Mouse (Mus musculus) CH12.LX (cell line): ENCODE measurements at regions not wholly inside any gene's neighbourhood (a gene's known extent, or its start where the extent isn't known, plus 50 kb on each side); places are given as distances from the start of the nearest gene placed in this dataset.

Experiments used
- CTCF ChIP-seq, 2 experiments: IDR thresholded peaks in 1 of 2; conservative IDR thresholded peaks in 1 of 2; 2 replicates each; pipeline ENCODE4 v1.5.1; 2011 to 2012; ENCODE audit warnings: low read depth in 2 of 2, low read length in 2 of 2, improper control_type of control experiment in 1 of 2, inconsistent platforms in 1 of 2, mild to moderate bottlenecking in 1 of 2, moderate library complexity in 1 of 2
- EP300 ChIP-seq: IDR thresholded peaks from 2 replicates; pipeline ENCODE4 v1.6.1; 2011; ENCODE audit warnings: low read length, improper control_type of control experiment
- MAX ChIP-seq: IDR thresholded peaks from 2 replicates; pipeline ENCODE4 v1.6.1; 2011; ENCODE audit warnings: low read length, improper control_type of control experiment
- POLR2A ChIP-seq: IDR thresholded peaks from 2 replicates; pipeline ENCODE4 v1.6.1; 2011; ENCODE audit warnings: low read depth, mild to moderate bottlenecking, improper control_type of control experiment, low read length
- RAD21 ChIP-seq: IDR thresholded peaks from 2 replicates; pipeline ENCODE4 v1.6.1; 2011; ENCODE audit warnings: low read depth, mild to moderate bottlenecking, low read length, improper control_type of control experiment, moderate library complexity
- SIN3A ChIP-seq: IDR thresholded peaks from 2 replicates; pipeline ENCODE4 v1.6.1; 2012; ENCODE audit warnings: low read length, improper control_type of control experiment, inconsistent platforms
- SMC3 ChIP-seq: IDR thresholded peaks from 2 replicates; pipeline ENCODE4 v1.6.1; 2011; ENCODE audit warnings: low read depth, low read length, improper control_type of control experiment
- TCF12 ChIP-seq: IDR thresholded peaks from 2 replicates; pipeline ENCODE4 v1.6.1; 2014; ENCODE audit warnings: low read depth, mild to moderate bottlenecking, inconsistent platforms, low read length, improper control_type of control experiment
- ZC3H11A ChIP-seq: IDR thresholded peaks from 2 replicates; pipeline ENCODE4 v1.6.1; 2012; ENCODE audit warnings: low read depth, mild to moderate bottlenecking, inconsistent platforms, low read length, improper control_type of control experiment

DNA sequence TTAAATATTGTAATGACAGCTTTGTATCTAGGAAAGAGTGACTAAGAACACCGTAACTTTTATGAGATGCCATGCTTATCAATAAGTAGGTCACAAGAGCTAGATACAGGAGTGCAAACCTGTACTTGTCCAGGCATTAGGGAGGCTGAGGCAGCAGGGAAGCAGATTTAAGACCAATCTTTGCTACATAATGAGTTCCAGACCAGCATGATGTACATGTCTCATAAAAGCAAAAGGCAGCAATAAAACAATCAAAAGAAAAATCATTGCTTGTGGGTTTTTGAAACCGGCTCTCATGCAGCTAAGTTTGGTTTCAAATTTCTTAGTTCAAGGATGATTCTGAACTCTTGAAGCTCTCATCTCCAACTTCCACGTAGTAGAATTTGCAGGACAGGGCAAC, 229.7 kb downstream of the Plod2 start:
- TF ChIP-seq POLR2A: no peak
- TF ChIP-seq CTCF (conservative IDR thresholded peaks at IDR 0.05 in 1 of 2, IDR thresholded peaks at IDR 0.05 in 1 of 2; ENCODE audit: low read depth in 2 of 2, low read length in 2 of 2): no peak
- TF ChIP-seq ZC3H11A: no peak
- no peak for TF ChIP-seq MAX
- TF ChIP-seq RAD21: no peak
- TF ChIP-seq TCF12: no peak
- no peak for TF ChIP-seq SIN3A
- no peak for TF ChIP-seq SMC3
- TF ChIP-seq EP300: no peak
